Mouse (Mus musculus): ENCODE measurements around the gene 2310061N02Rik.
"Not testable (repeated sequence)": the region's sequence is repeated elsewhere in the genome, so short reads cannot be mapped to it uniquely, and the experiment has no call there.

The 2310061N02Rik gene

GRCm38 (mm10) chr16:88707496-88708012 is at the start of gene 2310061N02Rik:
Gene 2310061N02Rik, minus strand, starts transcription at chr16:88707962.
- DNase-seq (ENCODE audit: low read depth): no peak

GRCm38 (mm10) chr16:88751535-88751934 is 43.8 kb upstream of the 2310061N02Rik start, which contains the start of gene Krtap13:
Gene Krtap13, minus strand, starts transcription at chr16:88751635.
- not testable (repeated sequence) for DNase-seq (ENCODE audit: low read depth)

GRCm38 (mm10) chr16:88747943-88748342 is 40.2 kb upstream of the 2310061N02Rik start:
- no peak for DNase-seq (ENCODE audit: low read depth)

GRCm38 (mm10) chr16:88744750-88745340 is 37.1 kb upstream of the 2310061N02Rik start:
- DNase-seq (ENCODE audit: low read depth): no peak

- no peak for DNase-seq (ENCODE audit: low read depth)
These were observed 27.6 kb upstream of the 2310061N02Rik start for GRCm38 (mm10) chr16:88735391-88735790.

- DNase-seq (ENCODE audit: low read depth): no peak
These were observed 21.1 kb upstream of the 2310061N02Rik start, which contains the start of gene Krtap13-1 for GRCm38 (mm10) chr16:88728812-88729275. Gene Krtap13-1, plus strand, starts transcription at chr16:88728862.

GRCm38 (mm10) chr16:88720031-88720430 is 12.3 kb upstream of the 2310061N02Rik start:
- DNase-seq (ENCODE audit: low read depth): no peak

- no peak for DNase-seq (ENCODE audit: low read depth)
These were observed 8.8 kb upstream of the 2310061N02Rik start for GRCm38 (mm10) chr16:88716549-88716948.

GRCm38 (mm10) chr16:88711245-88711644 is 3.5 kb upstream of the 2310061N02Rik start:
- DNase-seq (ENCODE audit: low read depth): no peak

GRCm38 (mm10) chr16:88710757-88711156 is 3.0 kb upstream of the 2310061N02Rik start:
- no peak for DNase-seq (ENCODE audit: low read depth)

GRCm38 (mm10) chr16:88701072-88701864 is 6.5 kb downstream of the 2310061N02Rik start:
- peak; percentile 4 for DNase-seq (ENCODE audit: low read depth)

- DNase-seq (ENCODE audit: low read depth): no peak
These were observed 11.5 kb downstream of the 2310061N02Rik start for GRCm38 (mm10) chr16:88696256-88696655.

- no peak for DNase-seq (ENCODE audit: low read depth)
These were observed 26.5 kb downstream of the 2310061N02Rik start for GRCm38 (mm10) chr16:88681282-88681681.

GRCm38 (mm10) chr16:88679099-88679498 is 28.7 kb downstream of the 2310061N02Rik start:
- no peak for DNase-seq (ENCODE audit: low read depth)

GRCm38 (mm10) chr16:88671571-88671970 is 36.2 kb downstream of the 2310061N02Rik start, which contains the start of gene Krtap27-1:
Gene Krtap27-1, minus strand, starts transcription at chr16:88671671.
- DNase-seq (ENCODE audit: low read depth): no peak

- no peak for DNase-seq (ENCODE audit: low read depth)
These were observed 50.3 kb downstream of the 2310061N02Rik start for GRCm38 (mm10) chr16:88657426-88657825.

Data from c-Kit-positive CD71-negative TER-119-negative erythroid progenitor cells, embryonic 14.5 days (primary cell).